Mouse (Mus musculus): Measurements from ENCODE around the gene Camk1g. TPM values are rescaled to one million over a fixed set of nuclear protein-coding genes. Genes with fewer than 3 reads are reported as not detected.

Camk1g gene
- polyA plus RNA-seq, 1 experiment = not detected

GRCm38 (mm10) chr1:193349702-193350545 is 20.2 kb downstream of the Camk1g start:
- no peak overlapping the region for H3K4me3 ChIP-seq (ENCODE audit: insufficient read depth, low read depth, low read length)
- no peak overlapping the region for H3K27ac ChIP-seq (replicated peaks; ENCODE audit: low read depth, low read length)

DNA sequence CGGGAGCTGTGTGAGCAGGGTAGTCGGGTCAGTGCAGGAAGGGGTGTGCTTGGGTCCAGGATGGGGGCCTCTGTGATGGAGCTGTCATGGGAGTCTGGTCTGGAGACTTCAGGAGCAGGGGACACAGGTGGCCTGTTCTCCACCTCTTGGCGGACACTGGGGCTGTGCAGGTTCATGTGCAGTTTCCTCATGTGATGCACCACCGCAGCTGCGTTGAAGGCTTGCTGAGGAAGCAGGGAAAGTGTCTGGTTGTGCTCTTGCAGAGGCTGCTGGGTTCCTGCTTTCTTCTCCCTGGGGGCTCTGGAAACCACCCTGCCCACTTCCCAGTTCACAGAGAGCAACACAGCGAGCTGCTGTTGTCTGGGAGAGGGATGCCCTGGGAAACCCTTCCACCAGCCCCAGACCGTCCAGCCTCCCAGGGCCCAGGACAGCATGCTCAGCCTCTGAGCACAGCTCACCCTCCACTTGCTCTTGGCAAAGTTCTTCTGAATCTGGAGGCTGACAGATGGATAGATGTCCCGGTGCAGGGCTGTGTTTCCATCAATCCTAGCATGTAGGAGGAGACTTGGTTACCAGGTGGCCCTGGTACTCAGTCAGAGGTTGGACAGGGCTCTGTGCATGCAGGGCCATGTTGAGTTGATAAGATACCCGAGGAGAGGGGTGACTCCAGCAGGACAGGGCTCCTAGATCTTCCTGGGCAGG is 21.7 kb downstream of the Camk1g start:
- Histone ChIP-seq H3K4me3 (ENCODE audit: insufficient read depth, low read depth, low read length) (no peak overlapping the region), H3K4me1 (ENCODE audit: control insufficient read depth, insufficient read depth, insufficient read length, low read length) (no peaks in the 10 kb centered on the region), H3K27ac (replicated peaks; ENCODE audit: low read depth, low read length) (no peak overlapping the region)

More at GRCm38 (mm10) chr1:193349702-193350545, 20.2 kb downstream of the Camk1g start:
- no peaks in the 10 kb centered on the region for H3K4me1 ChIP-seq (ENCODE audit: control insufficient read depth, insufficient read depth, insufficient read length, low read length)

- H3K4me1 ChIP-seq (ENCODE audit: control insufficient read depth, insufficient read depth, insufficient read length, low read length) = no peaks in the 10 kb centered on the region
- H3K4me3 ChIP-seq (ENCODE audit: insufficient read depth, low read depth, low read length) = no peak overlapping the region
- no peak overlapping the region for H3K27ac ChIP-seq (replicated peaks; ENCODE audit: low read depth, low read length)
Measured at GRCm38 (mm10) chr1:193346908-193347307, 23.2 kb downstream of the Camk1g start.

- Histone ChIP-seq H3K4me1 (ENCODE audit: control insufficient read depth, insufficient read depth, insufficient read length, low read length) (no peaks in the 10 kb centered on the region), H3K4me3 (ENCODE audit: insufficient read depth, low read depth, low read length) (no peak overlapping the region), H3K27ac (replicated peaks; ENCODE audit: low read depth, low read length) (no peak overlapping the region)
Measured at GRCm38 (mm10) chr1:193344976-193345375, 25.1 kb downstream of the Camk1g start.

DNA sequence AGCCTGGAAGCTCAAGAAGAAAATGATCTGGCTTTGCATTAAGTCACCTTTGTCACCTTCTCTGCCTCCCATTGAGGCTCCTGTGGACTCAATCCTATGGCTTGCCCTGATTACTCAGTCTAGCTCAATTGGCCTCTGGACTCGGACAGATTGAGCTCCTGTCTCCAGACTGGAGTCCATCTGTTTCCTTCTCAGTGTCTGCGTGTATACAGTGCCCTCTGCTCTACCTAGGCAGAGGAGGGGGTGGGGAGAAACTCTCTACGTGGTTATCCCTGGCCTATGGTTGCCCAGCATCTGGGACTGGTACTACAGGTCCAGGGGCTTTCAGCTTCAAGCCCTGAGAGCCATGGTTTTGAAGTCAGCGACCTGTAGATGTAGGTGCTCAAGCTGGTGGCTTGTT is 26.2 kb downstream of the Camk1g start:
- no peak overlapping the region for H3K4me3 ChIP-seq (ENCODE audit: insufficient read depth, low read depth, low read length)
- no peak overlapping the region for H3K27ac ChIP-seq (replicated peaks; ENCODE audit: low read depth, low read length)
- H3K4me1 ChIP-seq (ENCODE audit: control insufficient read depth, insufficient read depth, insufficient read length, low read length) = no peaks in the 10 kb centered on the region

- Histone ChIP-seq H3K4me1 (ENCODE audit: control insufficient read depth, insufficient read depth, insufficient read length, low read length) (no peaks in the 10 kb centered on the region), H3K27ac (replicated peaks; ENCODE audit: low read depth, low read length) (no peak overlapping the region), H3K4me3 (ENCODE audit: insufficient read depth, low read depth, low read length) (no peak overlapping the region)
Measured at GRCm38 (mm10) chr1:193342198-193342946, 27.7 kb downstream of the Camk1g start.

DNA sequence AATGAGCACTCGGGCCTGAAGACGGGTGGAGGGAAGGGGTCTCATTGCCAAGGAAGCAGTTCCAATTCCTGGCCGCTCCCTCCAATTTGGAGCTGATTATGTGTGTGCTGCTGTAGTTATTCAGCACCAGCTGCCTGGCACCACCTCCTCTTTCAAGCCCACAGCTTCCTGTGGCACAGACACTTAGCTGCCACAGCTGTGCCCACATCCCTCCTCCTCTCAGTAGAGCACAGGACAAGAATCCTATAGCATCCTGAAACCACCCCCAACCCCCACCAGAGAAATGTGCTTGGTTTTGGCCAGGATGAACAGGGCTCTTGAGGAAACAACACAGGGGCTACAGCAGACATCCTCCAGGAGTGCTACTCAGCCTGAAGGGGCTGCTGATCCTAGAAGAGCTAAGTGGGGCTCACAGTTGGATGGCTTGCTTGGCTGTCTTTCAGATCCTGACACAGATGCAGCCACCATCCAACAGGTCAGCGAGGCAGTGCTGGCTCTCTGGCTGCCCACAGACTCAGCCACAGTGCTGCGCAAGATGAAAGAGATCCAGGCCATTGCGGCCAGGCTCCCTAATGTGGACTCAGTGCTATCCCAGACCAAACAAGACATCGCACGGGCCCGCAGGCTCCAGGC is 31.6 kb downstream of the Camk1g start:
- Histone ChIP-seq H3K27ac (replicated peaks; ENCODE audit: low read depth, low read length) (no peak overlapping the region), H3K4me3 (ENCODE audit: insufficient read depth, low read depth, low read length) (no peak overlapping the region), H3K4me1 (ENCODE audit: control insufficient read depth, insufficient read depth, insufficient read length, low read length) (peaks cover 6% of the 10 kb centered on the region; the same call in 1 of the 2 replicates)

DNA sequence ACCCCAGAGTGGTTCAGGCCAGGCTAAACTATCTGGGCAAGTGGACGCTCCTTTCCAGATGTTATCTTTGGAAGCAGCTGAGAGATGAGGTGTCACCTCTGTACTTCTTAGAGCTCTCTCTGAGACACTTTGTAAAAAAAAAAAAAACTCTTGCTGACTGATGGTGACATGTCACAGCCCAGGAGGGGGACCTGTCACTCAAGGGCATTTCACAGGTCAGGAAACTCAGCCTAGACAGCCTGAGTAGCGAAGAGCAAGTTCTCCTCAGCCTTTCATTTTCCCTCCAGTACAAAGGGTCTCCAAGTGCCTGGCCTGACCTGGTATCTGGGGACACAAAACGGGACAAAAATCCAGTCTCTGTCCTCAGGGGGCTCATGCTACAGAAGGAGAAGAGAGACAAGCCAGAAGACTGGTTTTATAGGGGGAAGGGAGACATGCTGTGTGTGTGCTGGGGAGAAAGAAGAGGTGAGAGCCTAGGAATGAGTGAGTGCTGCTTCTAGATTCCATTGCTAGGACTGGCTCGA is 32.2 kb downstream of the Camk1g start:
- Histone ChIP-seq H3K27ac (replicated peaks; ENCODE audit: low read depth, low read length) (no peak overlapping the region), H3K4me1 (ENCODE audit: control insufficient read depth, insufficient read depth, insufficient read length, low read length) (peaks cover 6% of the 10 kb centered on the region; the same call in 1 of the 2 replicates), H3K4me3 (ENCODE audit: insufficient read depth, low read depth, low read length) (no peak overlapping the region)

- peaks cover 6% of the 10 kb centered on the region; the same call in 1 of the 2 replicates for H3K4me1 ChIP-seq (ENCODE audit: control insufficient read depth, insufficient read depth, insufficient read length, low read length)
- no peak overlapping the region for H3K4me3 ChIP-seq (ENCODE audit: insufficient read depth, low read depth, low read length)
- no peak overlapping the region for H3K27ac ChIP-seq (replicated peaks; ENCODE audit: low read depth, low read length)
Measured at GRCm38 (mm10) chr1:193337018-193337321, 33.1 kb downstream of the Camk1g start.

DNA sequence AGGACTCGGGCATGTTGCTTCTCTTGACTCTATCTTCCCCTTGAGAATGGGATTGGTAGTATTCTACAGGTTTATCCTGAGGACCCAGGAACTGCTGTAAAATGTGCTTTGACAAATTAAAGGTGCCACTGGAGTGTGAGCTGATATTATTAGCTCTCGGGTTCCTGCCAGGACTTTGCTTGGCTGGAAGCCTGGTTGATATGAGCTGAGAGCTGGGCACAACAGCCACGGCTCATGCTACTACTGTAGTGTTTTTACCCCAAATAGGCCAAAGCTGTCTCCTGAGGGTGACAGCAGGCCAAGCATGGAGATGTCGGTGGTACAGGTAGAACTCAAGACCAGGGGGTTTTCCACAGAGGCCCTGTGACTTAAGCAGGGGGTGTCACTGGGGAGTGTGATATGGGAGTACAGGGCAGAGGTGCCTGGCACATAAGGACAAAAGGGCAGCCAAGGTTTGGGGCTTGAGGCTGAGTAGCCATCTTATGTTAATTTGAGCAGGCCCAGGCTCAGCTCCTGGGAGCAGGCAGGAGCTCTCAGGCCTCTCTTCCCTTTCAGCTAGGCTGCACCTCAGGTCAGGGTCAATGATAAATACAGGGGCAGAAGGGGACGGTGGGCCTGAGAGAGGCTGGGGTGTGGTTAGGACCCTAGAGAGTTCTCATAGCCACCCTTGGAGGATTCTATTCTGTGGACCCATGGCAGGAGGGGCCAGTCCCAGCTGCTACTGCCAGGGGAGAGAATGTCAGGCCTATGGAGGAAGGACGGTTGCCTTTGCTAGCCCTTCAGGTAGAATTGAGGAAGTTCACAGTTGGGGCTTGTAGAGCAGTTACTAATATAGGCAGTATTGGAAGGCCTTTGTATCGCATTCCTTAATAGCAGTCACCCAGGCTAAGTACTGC is 33.7 kb downstream of the Camk1g start:
- peaks cover 6% of the 10 kb centered on the region; the same call in 1 of the 2 replicates for H3K4me1 ChIP-seq (ENCODE audit: control insufficient read depth, insufficient read depth, insufficient read length, low read length)
- peak overlapping the region; percentile 62; the same call in 1 of the 2 replicates for H3K27ac ChIP-seq (replicated peaks; ENCODE audit: low read depth, low read length)
- no peak overlapping the region for H3K4me3 ChIP-seq (ENCODE audit: insufficient read depth, low read depth, low read length)

DNA sequence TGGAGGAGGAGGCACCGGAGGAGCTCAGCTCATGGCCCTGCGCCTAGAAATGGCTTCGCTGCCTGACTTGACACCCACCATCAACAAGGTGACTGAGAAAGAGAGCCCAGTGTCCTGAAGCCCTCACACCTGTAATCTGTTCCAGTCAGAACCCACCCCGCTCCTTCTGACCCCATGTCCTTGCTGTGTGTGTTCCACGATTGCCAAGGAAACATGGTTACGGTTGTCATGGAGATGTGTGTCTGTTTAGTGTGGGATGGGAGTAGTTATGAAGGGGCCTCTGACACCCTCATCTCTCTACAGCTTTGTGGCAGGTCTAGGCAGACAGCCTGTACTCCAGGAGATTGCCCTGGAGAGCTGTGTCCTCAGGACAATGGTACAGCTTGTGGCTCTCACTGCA is 35.6 kb downstream of the Camk1g start:
- Histone ChIP-seq H3K4me1 (ENCODE audit: control insufficient read depth, insufficient read depth, insufficient read length, low read length) (peaks cover 6% of the 10 kb centered on the region; the same call in 1 of the 2 replicates), H3K27ac (replicated peaks; ENCODE audit: low read depth, low read length) (no peak overlapping the region), H3K4me3 (ENCODE audit: insufficient read depth, low read depth, low read length) (no peak overlapping the region)

DNA sequence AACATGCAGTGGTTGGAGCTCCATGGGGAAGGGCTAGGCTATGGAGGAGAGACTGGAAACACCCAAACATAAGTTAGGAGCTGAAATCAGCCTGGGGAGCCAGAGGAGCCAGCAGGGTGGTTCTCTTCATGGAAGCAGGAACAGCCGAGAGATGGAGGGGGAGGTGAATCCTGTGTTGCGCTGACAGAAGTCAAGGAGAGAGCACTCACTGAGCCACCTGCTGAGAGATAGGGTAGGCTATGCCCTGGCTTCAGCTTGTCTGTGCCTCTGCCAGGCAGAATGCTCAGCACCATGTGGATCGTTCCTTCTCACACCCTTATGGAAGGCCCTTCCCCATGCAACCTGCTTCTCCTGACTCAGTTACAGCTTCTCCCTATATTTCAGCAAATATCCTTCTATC is 36.3 kb downstream of the Camk1g start:
- no peak overlapping the region for H3K27ac ChIP-seq (replicated peaks; ENCODE audit: low read depth, low read length)
- peaks cover 6% of the 10 kb centered on the region; the same call in 1 of the 2 replicates for H3K4me1 ChIP-seq (ENCODE audit: control insufficient read depth, insufficient read depth, insufficient read length, low read length)
- no peak overlapping the region for H3K4me3 ChIP-seq (ENCODE audit: insufficient read depth, low read depth, low read length)

DNA sequence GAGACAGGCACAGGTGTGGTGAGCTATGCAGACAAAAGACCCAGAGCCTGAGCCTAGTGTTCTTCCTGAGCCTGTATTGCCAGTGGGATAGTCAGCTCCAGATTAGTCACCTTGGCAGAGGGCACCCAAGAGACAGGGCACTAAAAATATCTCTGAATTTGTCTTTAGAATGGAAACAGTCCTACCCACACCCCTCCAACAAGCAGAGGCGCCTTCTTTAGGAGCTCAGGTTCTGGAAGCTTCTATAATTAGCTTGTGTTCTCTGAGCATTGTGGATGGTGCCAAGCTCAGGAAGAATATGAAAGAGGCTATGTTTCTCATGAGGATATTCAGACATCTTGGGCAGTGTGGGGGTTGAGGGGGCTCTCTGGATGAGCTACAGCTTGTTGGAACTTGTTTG is 37.4 kb downstream of the Camk1g start:
- H3K27ac ChIP-seq (replicated peaks; ENCODE audit: low read depth, low read length) = no peak overlapping the region
- H3K4me1 ChIP-seq (ENCODE audit: control insufficient read depth, insufficient read depth, insufficient read length, low read length) = peaks cover 6% of the 10 kb centered on the region; the same call in 1 of the 2 replicates
- no peak overlapping the region for H3K4me3 ChIP-seq (ENCODE audit: insufficient read depth, low read depth, low read length)

DNA sequence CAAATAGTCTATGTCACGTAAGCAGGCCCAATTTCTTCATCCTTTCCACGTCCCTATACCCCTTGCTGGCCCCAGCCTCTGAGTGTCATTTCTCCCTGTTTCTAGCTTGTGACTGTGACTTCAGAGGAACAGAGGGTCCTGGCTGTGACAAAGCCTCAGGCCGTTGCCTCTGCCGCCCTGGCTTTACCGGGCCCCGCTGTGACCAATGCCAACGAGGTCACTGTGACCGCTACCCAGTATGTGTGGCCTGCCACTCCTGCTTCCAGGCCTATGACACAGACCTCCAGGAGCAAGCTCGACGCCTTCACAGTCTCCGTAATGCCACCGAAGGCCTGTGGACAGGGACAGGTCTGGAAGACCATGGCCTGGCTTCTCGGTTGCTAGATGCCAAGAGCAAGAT is 38.1 kb downstream of the Camk1g start:
- Histone ChIP-seq H3K4me1 (ENCODE audit: control insufficient read depth, insufficient read depth, insufficient read length, low read length) (peaks cover 9% of the 10 kb centered on the region; the same call in 1 of the 2 replicates), H3K27ac (replicated peaks; ENCODE audit: low read depth, low read length) (no peak overlapping the region), H3K4me3 (ENCODE audit: insufficient read depth, low read depth, low read length) (no peak overlapping the region)
